Mouse (Mus musculus): ENCODE data around the gene Osbpl10.
"Not testable (repeated sequence)": the region's sequence is repeated elsewhere in the genome, so short reads cannot be mapped to it uniquely, and the experiment has no call there.

GRCm38 (mm10) chr9:115272451-115272850, 294.1 kb downstream of the Osbpl10 start:
- not testable (repeated sequence) for TF ChIP-seq GATA1 (IDR thresholded peaks at IDR 0.05; ENCODE audit: borderline replicate concordance, low read length); FLI1 (IDR thresholded peaks at IDR 0.05; ENCODE audit: low read length)
